Mouse (Mus musculus) T-helper 1 cell (primary cell): ENCODE measurements at regions not wholly inside any gene's neighbourhood (a gene's known extent, or its start where the extent isn't known, plus 50 kb on each side); places are given as distances from the start of the nearest gene placed in this dataset.

Source experiments
- in situ Hi-C: fragments of 300-600 bp; cut with MboI, MseI; formaldehyde crosslinking; loops from one replicate; pipeline ENCODE4 v1.15.1; 2025; ENCODE audit warnings: high pct_unique_total_duplicates

DNA sequence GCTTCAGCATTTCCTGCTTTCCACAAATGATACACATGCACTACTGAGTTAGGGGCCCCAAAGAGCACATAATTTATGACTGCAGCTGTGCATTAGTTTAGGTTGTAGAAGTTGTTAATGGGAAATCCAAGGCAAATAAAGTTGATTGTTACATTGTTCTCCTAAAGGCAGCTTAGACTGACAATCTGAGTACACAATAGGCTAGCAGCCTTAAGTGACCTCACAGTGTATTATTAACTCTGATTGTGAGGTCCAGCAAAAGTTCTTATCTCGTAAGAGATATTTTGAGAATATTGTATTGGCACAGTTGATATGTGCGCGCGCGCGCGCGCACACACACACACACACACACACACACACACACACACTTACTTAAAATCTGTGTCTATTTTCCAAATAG lies 70.5 kb upstream of the Yae1d1 start:
- in situ Hi-C loops: no loop called here

DNA sequence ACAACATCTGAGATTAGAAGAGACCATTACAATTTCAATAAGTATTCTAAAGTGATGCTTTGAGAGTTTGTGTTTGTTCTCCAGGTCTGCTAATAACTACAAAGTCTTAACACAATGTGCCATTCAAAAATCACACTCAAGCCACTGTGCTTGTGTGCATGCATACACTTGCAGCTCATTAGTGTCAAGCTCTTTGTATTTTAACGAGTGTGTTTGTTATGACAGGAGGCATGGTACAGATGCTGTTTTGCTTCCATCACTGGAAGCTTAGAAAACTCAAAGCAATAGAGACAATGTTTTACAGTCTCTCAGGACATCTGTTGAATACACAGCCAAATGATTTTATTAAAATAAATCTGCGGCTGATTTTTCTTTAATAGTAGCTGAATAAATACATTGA lies 67.1 kb upstream of the Yae1d1 start:
- in situ Hi-C loops: no loop called here

DNA sequence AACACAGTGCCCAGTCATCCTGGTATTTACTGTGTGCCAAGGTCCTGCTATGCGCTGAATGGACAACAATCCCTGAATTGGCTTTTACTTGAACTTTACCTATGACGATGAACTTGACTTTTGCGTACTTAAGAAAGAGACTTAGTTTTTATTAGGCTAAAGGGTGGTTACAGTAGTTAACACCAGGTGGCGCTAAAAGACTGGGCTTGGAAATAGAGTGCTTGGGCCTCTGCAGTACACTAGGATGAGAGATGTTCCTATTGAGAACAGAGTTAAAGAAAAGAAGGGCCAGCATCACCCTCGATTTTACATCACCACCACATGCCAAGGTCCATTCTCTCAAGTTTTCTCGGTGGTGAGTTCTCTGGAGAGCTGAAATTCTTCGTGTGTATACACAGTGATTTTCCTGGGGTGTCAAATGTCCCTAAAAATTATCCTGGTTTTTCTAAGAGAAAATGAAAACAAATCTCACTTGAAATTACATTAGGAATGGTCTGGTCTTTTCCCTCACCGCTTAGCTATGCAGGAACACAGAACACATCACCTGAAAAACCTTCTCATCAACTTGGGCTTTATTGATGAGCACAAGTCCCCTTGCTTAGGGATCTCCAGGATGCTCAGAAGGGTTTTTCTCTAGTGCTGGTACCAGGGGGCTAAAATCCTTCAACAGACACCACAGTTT lies 64.2 kb upstream of the Yae1d1 start:
- in situ Hi-C loops: loop anchor here (5.0 kb wide), 1 partner anchor 755 kb away; no protein-coding TSS in a partner anchor

DNA sequence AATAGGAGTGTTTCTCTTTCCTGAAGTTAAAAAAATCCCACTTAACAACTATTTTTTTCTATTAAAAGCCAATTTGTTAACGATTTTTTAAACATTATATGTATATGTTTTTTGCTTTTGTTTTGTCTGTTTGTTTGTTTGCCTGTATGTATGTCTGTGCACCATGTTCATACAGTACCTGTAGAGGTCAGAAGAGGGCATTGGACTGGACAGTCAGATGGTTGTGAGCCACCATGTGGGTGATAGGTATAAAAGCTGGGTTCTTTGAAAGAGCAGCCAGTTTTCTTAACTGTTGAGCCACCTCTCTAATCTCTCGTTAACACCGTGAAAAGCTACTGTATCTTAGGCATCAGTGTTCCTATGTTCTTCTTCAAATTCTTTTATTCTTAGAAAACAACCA lies 63.7 kb upstream of the Yae1d1 start:
- in situ Hi-C loops: loop anchor here (5.0 kb wide), 1 partner anchor 755 kb away; no protein-coding TSS in a partner anchor

DNA sequence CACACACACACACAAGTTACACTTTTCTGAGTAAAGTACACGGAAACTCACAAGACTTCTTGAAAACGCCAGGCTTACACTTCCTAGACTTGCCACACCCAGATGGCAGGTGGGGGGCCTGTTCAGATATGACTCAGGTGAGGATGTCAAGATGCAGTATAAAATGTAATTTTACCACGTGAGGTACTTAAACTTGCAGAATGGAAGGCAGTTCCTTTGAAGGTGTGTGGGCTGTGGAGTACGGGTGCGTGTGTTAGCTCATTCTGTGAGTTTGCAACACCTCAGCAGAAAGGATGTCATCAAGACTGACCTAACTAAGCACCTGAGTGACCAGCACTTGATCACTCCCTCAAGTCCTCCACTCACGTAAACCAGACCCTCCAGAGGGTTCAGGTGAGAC lies 50.0 kb upstream of the Yae1d1 start:
- in situ Hi-C loops: no loop called here
